Mouse (Mus musculus) heart, postnatal 0 days (tissue): ENCODE measurements at regions not wholly inside any gene's neighbourhood (a gene's known extent, or its start where the extent isn't known, plus 50 kb on each side); places are given as distances from the start of the nearest gene placed in this dataset.

Source experiments
- CTCF ChIP-seq: IDR thresholded peaks from 2 replicates; pipeline ENCODE4 v1.5.1; 2016; ENCODE audit warnings: antibody characterized with exemption, control low read depth, low read depth
- EP300 ChIP-seq: IDR thresholded peaks from 2 replicates; pipeline ENCODE4 v1.6.1; 2016; ENCODE audit warnings: antibody characterized with exemption, low read depth

GRCm38 (mm10) chr1:35995691-35996090 is 72.5 kb upstream of the Hs6st1 start:
- no peak for TF ChIP-seq CTCF
- TF ChIP-seq EP300 = no peak
